Mouse (Mus musculus) cerebellum, adult 18-20 months (tissue): ENCODE results near the gene Esp4.
"Not testable (repeated sequence)": the region's sequence is repeated elsewhere in the genome, so short reads cannot be mapped to it uniquely, and the experiment has no call there.

Experiments used
- DNase-seq, 2 experiments: peaks; one replicate each; pipeline ENCODE4 v3.0.0; 2021

Esp4 gene

DNA sequence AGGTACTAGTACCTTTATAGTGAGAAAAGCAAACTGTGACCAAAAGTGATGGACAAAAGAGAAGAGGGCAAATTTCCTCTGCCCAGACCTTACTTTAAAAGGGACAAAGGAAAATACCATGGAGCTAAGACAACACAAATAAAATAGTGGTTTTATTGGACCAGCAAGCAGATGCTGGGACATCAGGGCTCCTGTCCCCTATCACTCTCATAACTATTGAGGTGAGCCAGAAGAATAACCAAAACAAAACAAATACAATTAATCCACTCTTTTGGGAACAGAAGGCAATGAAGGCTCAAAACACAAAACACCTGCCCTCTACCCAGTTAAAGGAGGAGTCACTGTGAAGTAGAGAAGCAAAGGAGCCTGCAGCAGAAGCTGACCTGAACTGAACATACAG is at the start of gene Esp4:
Gene Esp4, plus strand, starts transcription at position 301 of the 400 bp plus-strand sequence.
- DNase-seq: no peak

DNA sequence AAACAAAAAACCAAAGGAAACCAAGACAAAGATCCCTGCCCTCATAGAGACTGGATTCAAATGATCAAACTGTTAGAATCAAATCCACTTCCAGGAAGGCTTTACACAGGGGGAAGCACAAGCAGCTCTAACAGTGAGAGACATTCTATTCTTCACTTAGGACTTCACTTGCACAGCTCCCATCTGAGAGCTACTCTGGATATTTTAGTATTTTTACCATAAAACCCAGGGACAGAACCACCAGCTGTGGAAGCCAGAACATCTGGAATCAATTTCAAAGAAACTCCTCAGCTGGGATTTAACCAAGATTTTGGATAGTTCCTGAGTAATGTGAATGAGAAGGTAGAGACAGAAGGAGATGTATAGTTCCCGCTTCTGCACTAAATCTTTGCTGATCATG is 44.9 kb upstream of the Esp4 start:
- DNase-seq: no peak

DNA sequence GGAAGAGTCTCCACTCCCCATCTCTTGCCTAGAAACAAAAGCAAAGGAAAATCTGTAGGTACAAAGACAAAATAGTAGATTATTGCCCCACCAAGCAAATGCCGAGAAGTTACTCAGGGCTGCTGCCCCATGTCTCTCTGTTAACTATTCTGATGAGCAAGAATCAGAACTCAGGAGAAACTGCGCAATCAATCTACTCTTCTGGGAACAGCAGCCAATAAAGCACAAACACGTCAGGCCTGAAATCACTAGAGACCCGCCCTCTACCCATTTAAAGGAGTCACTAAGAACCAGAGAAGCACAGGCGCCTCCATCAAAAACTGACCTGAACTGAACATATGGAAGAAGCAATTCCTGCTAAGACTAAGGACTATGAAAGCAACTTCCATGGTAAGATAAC is 37.2 kb upstream of the Esp4 start, which contains the start of gene Esp6:
Gene Esp6, plus strand, starts transcription at position 301 of the 400 bp plus-strand sequence.
- no peak for DNase-seq

DNA sequence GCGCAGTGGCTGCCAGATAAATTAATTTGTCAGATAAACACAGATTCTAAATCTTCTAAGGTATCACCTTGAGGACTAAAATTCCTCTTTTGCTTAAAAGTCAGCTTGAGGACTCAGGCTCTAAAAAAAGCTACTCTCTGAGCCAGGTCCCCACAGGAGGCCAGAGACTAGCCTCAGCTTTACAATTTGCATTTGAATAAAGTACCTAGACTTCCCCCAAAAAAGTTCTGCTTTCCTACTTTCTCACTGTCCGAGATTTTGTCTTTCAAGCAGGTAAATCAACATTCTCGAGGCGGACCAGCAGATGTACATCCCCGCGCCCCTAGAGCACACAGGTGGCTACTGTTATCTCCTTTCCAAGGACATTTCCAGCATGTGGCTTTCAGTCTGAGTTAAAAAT is 14.5 kb upstream of the Esp4 start:
- not testable (repeated sequence) for DNase-seq

DNA sequence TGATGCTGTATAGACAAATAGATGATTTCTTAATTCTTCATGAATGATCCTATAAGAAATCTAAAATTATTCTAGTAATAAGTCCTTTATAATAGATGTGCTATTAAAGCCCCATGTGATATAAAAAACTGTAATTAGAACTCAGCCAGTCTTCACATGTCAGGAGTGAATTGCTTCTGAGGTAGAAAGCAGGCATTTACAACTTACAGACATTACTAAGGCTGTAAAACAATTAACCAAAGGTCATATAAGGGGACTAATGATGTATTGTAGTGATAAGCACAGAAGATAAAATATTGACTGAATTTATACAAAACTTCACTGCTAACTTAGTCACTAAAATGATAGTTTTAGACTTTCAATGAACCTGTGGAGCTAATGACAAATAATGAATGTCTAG is 7.1 kb upstream of the Esp4 start:
- no peak for DNase-seq

DNA sequence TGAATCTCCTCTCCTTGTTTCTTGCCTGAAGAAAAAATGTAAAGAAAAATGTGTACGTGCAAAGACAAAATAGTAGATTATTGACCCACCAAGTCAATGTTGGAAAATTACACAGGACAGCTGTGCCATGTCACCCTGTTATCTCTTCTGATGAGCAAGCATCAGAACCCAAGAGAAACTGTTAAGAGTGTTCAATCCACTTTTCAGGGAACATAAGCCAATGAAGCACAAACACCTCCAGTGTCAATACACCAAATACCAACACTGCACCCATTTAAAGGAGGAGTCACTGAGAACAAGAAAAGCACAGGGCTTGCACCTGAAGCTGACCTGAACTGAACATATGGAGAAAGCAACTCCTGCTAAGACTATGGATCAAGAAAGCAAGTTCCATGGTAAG is 33.4 kb downstream of the Esp4 start, which contains the start of gene Esp3:
Gene Esp3, plus strand, starts transcription at position 301 of the 400 bp plus-strand sequence.
- not testable (repeated sequence) for DNase-seq
